Mouse (Mus musculus): ENCODE data around the gene Myo5c. TPM values are rescaled to one million over a fixed set of nuclear protein-coding genes. Genes with fewer than 3 reads are reported as not detected.

The Myo5c gene
- polyA plus RNA-seq, 1 experiment from 2014 or later = 0.51 TPM

GRCm38 (mm10) chr9:75308621-75309020 is 76.8 kb downstream of the Myo5c start:
- Histone ChIP-seq H3K27me3 (replicated peaks; ENCODE audit: control insufficient read depth, insufficient read depth, low read length) (no peaks in the 10 kb centered on the region), H3K9ac (ENCODE audit: low read depth, low read length) (no peak overlapping the region), H3K27ac (ENCODE audit: low read depth, low read length) (no peak overlapping the region), H3K4me3 (ENCODE audit: low read length) (no peak overlapping the region), H3K9me3 (ENCODE audit: control insufficient read depth, low read length) (no peaks in the 10 kb centered on the region), H3K4me2 (ENCODE audit: low read length) (no peak overlapping the region), H3K36me3 (ENCODE audit: control insufficient read depth, insufficient read depth, low read length) (no peaks in the 10 kb centered on the region), H3K4me1 (ENCODE audit: control insufficient read depth, insufficient read depth, low read depth, low read length) (no peaks in the 10 kb centered on the region)
- WGBS = 63% methylated on average over 5 of the region's 5 CpGs
- no peak for ATAC-seq

GRCm38 (mm10) chr9:75312008-75312407 is 80.2 kb downstream of the Myo5c start:
- H3K9me3 ChIP-seq (ENCODE audit: control insufficient read depth, low read length) = no peaks in the 10 kb centered on the region
- peaks cover 11% of the 10 kb centered on the region for H3K4me1 ChIP-seq (ENCODE audit: control insufficient read depth, insufficient read depth, low read depth, low read length)
- H3K9ac ChIP-seq (ENCODE audit: low read depth, low read length) = no peak overlapping the region
- H3K4me3 ChIP-seq (ENCODE audit: low read length) = no peak overlapping the region
- no peak overlapping the region for H3K27ac ChIP-seq (ENCODE audit: low read depth, low read length)
- H3K4me2 ChIP-seq (ENCODE audit: low read length) = no peak overlapping the region
- no peak for ATAC-seq
- no peaks in the 10 kb centered on the region for H3K36me3 ChIP-seq (ENCODE audit: control insufficient read depth, insufficient read depth, low read length)
- H3K27me3 ChIP-seq (replicated peaks; ENCODE audit: control insufficient read depth, insufficient read depth, low read length) = no peaks in the 10 kb centered on the region
- WGBS = 13% methylated on average over 4 of the region's 4 CpGs

GRCm38 (mm10) chr9:75313138-75313831 is 81.5 kb downstream of the Myo5c start:
- H3K4me2 ChIP-seq (ENCODE audit: low read length) = peak overlapping the region; percentile 80
- 23% methylated on average over 11 of the region's 11 CpGs for WGBS
- H3K4me1 ChIP-seq (ENCODE audit: control insufficient read depth, insufficient read depth, low read depth, low read length) = peaks cover 11% of the 10 kb centered on the region
- peak overlapping the region; percentile 80 for H3K4me3 ChIP-seq (ENCODE audit: low read length)
- peak overlapping the region; percentile 91 for H3K27ac ChIP-seq (ENCODE audit: low read depth, low read length)
- H3K9ac ChIP-seq (ENCODE audit: low read depth, low read length) = peak overlapping the region; percentile 80
- no peaks in the 10 kb centered on the region for H3K27me3 ChIP-seq (replicated peaks; ENCODE audit: control insufficient read depth, insufficient read depth, low read length)
- H3K36me3 ChIP-seq (ENCODE audit: control insufficient read depth, insufficient read depth, low read length) = no peaks in the 10 kb centered on the region
- no peaks in the 10 kb centered on the region for H3K9me3 ChIP-seq (ENCODE audit: control insufficient read depth, low read length)
- ATAC-seq = peak; percentile 32; the same call in 1 of the 2 replicates

- ATAC-seq = peak; percentile 89
- H3K27me3 ChIP-seq (replicated peaks; ENCODE audit: control insufficient read depth, insufficient read depth, low read length) = no peaks in the 10 kb centered on the region
- peak overlapping the region; percentile 80 for H3K9ac ChIP-seq (ENCODE audit: low read depth, low read length)
- peak overlapping the region; percentile 91 for H3K27ac ChIP-seq (ENCODE audit: low read depth, low read length)
- WGBS = under 1% methylated on average over 39 of the region's 52 CpGs
- peaks cover 11% of the 10 kb centered on the region for H3K4me1 ChIP-seq (ENCODE audit: control insufficient read depth, insufficient read depth, low read depth, low read length)
- no peaks in the 10 kb centered on the region for H3K36me3 ChIP-seq (ENCODE audit: control insufficient read depth, insufficient read depth, low read length)
- H3K4me2 ChIP-seq (ENCODE audit: low read length) = peak overlapping the region; percentile 80
- no peaks in the 10 kb centered on the region for H3K9me3 ChIP-seq (ENCODE audit: control insufficient read depth, low read length)
- H3K4me3 ChIP-seq (ENCODE audit: low read length) = peak overlapping the region; percentile 80
Observed at GRCm38 (mm10) chr9:75313832-75314516, 82.2 kb downstream of the Myo5c start.

- 3% methylated on average over 22 of the region's 22 CpGs for WGBS
- no peaks in the 10 kb centered on the region for H3K27me3 ChIP-seq (replicated peaks; ENCODE audit: control insufficient read depth, insufficient read depth, low read length)
- H3K4me2 ChIP-seq (ENCODE audit: low read length) = peak overlapping the region; percentile 80
- H3K4me1 ChIP-seq (ENCODE audit: control insufficient read depth, insufficient read depth, low read depth, low read length) = peaks cover 11% of the 10 kb centered on the region
- H3K4me3 ChIP-seq (ENCODE audit: low read length) = peak overlapping the region; percentile 80
- no peaks in the 10 kb centered on the region for H3K9me3 ChIP-seq (ENCODE audit: control insufficient read depth, low read length)
- ATAC-seq = peak; percentile 16
- no peaks in the 10 kb centered on the region for H3K36me3 ChIP-seq (ENCODE audit: control insufficient read depth, insufficient read depth, low read length)
- peak overlapping the region; percentile 91 for H3K27ac ChIP-seq (ENCODE audit: low read depth, low read length)
- H3K9ac ChIP-seq (ENCODE audit: low read depth, low read length) = peak overlapping the region; percentile 80
Observed at GRCm38 (mm10) chr9:75314517-75315105, 82.8 kb downstream of the Myo5c start.

GRCm38 (mm10) chr9:75315238-75315637 is 83.4 kb downstream of the Myo5c start:
- H3K4me2 ChIP-seq (ENCODE audit: low read length) = peak overlapping the region; percentile 80
- no peak overlapping the region for H3K27ac ChIP-seq (ENCODE audit: low read depth, low read length)
- H3K4me3 ChIP-seq (ENCODE audit: low read length) = peak overlapping the region; percentile 80
- H3K4me1 ChIP-seq (ENCODE audit: control insufficient read depth, insufficient read depth, low read depth, low read length) = peaks cover 11% of the 10 kb centered on the region
- peak overlapping the region; percentile 80; the same call in 1 of the 2 replicates for H3K9ac ChIP-seq (ENCODE audit: low read depth, low read length)
- H3K36me3 ChIP-seq (ENCODE audit: control insufficient read depth, insufficient read depth, low read length) = no peaks in the 10 kb centered on the region
- no peaks in the 10 kb centered on the region for H3K27me3 ChIP-seq (replicated peaks; ENCODE audit: control insufficient read depth, insufficient read depth, low read length)
- no peak for ATAC-seq
- no peaks in the 10 kb centered on the region for H3K9me3 ChIP-seq (ENCODE audit: control insufficient read depth, low read length)
- 72% methylated on average over 3 of the region's 3 CpGs for WGBS

GRCm38 (mm10) chr9:75316771-75317170 is 85.0 kb downstream of the Myo5c start:
- 94% methylated on average over 6 of the region's 6 CpGs for WGBS
- Histone ChIP-seq H3K9ac (ENCODE audit: low read depth, low read length) (no peak overlapping the region), H3K4me3 (ENCODE audit: low read length) (no peak overlapping the region), H3K27me3 (replicated peaks; ENCODE audit: control insufficient read depth, insufficient read depth, low read length) (no peaks in the 10 kb centered on the region), H3K36me3 (ENCODE audit: control insufficient read depth, insufficient read depth, low read length) (no peaks in the 10 kb centered on the region), H3K4me1 (ENCODE audit: control insufficient read depth, insufficient read depth, low read depth, low read length) (peaks cover 11% of the 10 kb centered on the region), H3K27ac (ENCODE audit: low read depth, low read length) (no peak overlapping the region), H3K9me3 (ENCODE audit: control insufficient read depth, low read length) (no peaks in the 10 kb centered on the region), H3K4me2 (ENCODE audit: low read length) (no peak overlapping the region)
- no peak for ATAC-seq

- no peak for ATAC-seq
- H3K4me1 ChIP-seq (ENCODE audit: control insufficient read depth, insufficient read depth, low read depth, low read length) = peaks cover 11% of the 10 kb centered on the region
- no peaks in the 10 kb centered on the region for H3K27me3 ChIP-seq (replicated peaks; ENCODE audit: control insufficient read depth, insufficient read depth, low read length)
- 93% methylated on average over 2 of the region's 2 CpGs for whole genome bisulfite sequencing
- H3K4me2 ChIP-seq (ENCODE audit: low read length) = no peak overlapping the region
- H3K36me3 ChIP-seq (ENCODE audit: control insufficient read depth, insufficient read depth, low read length) = no peaks in the 10 kb centered on the region
- no peak overlapping the region for H3K9ac ChIP-seq (ENCODE audit: low read depth, low read length)
- H3K4me3 ChIP-seq (ENCODE audit: low read length) = no peak overlapping the region
- no peak overlapping the region for H3K27ac ChIP-seq (ENCODE audit: low read depth, low read length)
- no peaks in the 10 kb centered on the region for H3K9me3 ChIP-seq (ENCODE audit: control insufficient read depth, low read length)
Observed at GRCm38 (mm10) chr9:75318196-75318595, 86.4 kb downstream of the Myo5c start.

- WGBS = 73% methylated on average over 3 of the region's 3 CpGs
- ATAC-seq = no peak
- Histone ChIP-seq H3K9ac (ENCODE audit: low read depth, low read length) (no peak overlapping the region), H3K9me3 (ENCODE audit: control insufficient read depth, low read length) (no peaks in the 10 kb centered on the region), H3K36me3 (ENCODE audit: control insufficient read depth, insufficient read depth, low read length) (no peaks in the 10 kb centered on the region), H3K4me2 (ENCODE audit: low read length) (no peak overlapping the region), H3K4me3 (ENCODE audit: low read length) (no peak overlapping the region), H3K4me1 (ENCODE audit: control insufficient read depth, insufficient read depth, low read depth, low read length) (peaks cover 11% of the 10 kb centered on the region), H3K27ac (ENCODE audit: low read depth, low read length) (no peak overlapping the region), H3K27me3 (replicated peaks; ENCODE audit: control insufficient read depth, insufficient read depth, low read length) (no peaks in the 10 kb centered on the region)
Observed at GRCm38 (mm10) chr9:75319365-75319764, 87.5 kb downstream of the Myo5c start.

All from hindbrain, embryonic 16.5 days (tissue).